Mouse (Mus musculus): Measurements from ENCODE around the gene Sgca.

Gene Sgca

GRCm38 (mm10) chr11:94944295-94944694, 31.8 kb downstream of the Sgca start:
- DNase-seq (ENCODE audit: low read depth, low spot score), result no peak

DNA sequence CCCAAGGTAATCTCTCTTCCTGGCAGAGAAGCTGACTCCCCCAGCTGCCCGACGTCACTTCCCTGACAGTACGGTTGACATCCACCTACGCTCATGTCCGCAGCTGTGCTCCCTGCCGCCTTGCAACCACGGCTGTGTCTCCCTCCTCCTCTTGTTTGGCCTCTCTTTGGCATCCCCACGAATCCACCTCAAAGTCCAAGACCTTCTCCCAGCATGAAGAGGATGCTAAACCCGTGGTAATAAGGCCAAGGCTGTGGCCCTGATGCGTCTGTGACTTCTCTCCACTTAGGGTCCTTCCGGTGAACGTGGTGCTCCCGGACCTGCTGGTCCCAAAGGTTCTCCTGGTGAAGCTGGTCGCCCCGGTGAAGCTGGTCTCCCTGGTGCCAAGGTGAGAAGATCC, 33.1 kb downstream of the Sgca start:
- DNase-seq (ENCODE audit: low read depth, low spot score), result no peak

- no peak for DNase-seq (ENCODE audit: low read depth, low spot score)
Measured at GRCm38 (mm10) chr11:94942282-94943023, 33.7 kb downstream of the Sgca start.

DNA sequence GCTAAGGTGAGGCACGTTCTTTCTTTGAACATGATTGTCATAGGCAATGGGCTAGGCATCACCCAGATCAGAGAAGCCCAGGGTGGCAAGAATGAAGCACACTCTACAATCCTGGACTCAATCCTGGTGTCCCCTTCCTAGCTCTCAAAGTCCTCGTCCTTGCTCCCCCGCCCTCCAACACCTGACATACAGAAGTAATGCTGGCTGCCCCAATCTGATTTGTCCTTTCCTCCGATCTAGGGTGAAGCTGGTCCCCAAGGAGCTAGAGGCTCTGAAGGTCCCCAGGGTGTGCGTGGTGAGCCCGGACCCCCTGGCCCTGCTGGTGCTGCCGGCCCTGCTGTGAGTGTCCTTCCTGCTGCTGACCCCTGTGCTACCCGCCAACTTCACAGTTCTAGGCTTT, 34.4 kb downstream of the Sgca start:
- no peak for DNase-seq (ENCODE audit: low read depth, low spot score)

- DNase-seq (ENCODE audit: low read depth, low spot score), result no peak
Measured at GRCm38 (mm10) chr11:94941121-94941520, 35.0 kb downstream of the Sgca start.

GRCm38 (mm10) chr11:94939280-94939679, 36.8 kb downstream of the Sgca start:
- DNase-seq (ENCODE audit: low read depth, low spot score), result no peak

GRCm38 (mm10) chr11:94938296-94938695, 37.8 kb downstream of the Sgca start:
- DNase-seq (ENCODE audit: low read depth, low spot score), result no peak

DNA sequence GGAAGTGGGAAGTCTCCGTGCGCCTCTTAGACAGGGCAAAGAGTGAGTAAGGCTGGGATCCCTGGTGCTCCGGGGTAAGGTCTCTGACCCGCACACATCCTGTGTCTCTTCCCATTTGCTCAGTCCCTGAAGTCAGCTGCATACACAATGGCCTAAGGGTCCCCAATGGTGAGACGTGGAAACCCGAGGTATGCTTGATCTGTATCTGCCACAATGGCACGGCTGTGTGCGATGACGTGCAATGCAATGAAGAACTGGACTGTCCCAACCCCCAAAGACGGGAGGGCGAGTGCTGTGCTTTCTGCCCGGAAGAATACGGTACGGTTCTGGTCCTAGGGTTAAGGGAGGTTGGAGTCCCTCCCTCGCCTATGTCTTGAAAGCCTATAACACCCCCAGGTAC, 38.3 kb downstream of the Sgca start:
- DNase-seq (ENCODE audit: low read depth, low spot score), result no peak

DNA sequence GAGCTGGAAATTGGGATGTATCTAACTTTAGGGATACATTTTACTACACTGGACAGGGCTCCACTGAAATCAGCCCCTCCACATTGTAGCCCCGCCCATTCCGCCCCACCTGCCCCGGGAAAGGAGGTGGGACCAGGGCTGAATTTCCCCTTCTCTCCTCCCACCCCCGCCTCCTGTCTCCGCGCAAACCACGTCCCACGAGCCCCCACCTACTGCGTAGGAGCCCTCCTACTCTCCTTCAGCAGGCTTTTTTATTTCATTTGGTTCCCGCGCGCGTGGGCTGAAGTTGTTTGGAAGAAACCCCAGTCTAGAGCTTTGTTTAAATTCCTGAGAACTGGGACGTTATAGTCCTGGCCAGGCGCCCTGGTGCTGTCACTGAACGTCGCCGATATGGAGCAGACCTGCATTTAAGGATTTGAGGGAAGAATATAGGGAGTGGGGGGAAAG, 38.8 kb downstream of the Sgca start:
- no peak for DNase-seq (ENCODE audit: low read depth, low spot score)

DNA sequence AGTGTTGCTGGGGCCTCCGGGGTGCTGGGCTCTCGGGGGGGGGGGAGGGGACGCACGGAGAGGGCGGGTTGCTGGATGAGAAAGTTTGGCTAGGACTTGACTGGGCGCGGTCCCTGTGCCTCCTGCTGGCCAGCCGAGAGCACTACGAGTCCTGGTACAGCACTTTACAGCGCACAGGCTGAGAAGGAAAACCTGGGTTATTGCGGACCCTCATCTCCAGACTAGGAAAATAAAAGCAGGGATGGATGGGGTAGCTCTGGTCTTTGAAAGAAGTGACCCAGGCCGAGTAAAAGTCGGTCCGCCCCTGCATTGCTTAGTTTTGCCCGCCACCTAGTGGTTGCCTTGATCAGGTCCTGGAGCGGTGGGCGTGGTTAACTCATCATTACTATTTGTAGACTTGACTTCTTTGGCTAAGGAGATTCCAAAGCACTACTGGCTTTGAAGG, 39.3 kb downstream of the Sgca start:
- DNase-seq (ENCODE audit: low read depth, low spot score), result peak; percentile 51

DNA sequence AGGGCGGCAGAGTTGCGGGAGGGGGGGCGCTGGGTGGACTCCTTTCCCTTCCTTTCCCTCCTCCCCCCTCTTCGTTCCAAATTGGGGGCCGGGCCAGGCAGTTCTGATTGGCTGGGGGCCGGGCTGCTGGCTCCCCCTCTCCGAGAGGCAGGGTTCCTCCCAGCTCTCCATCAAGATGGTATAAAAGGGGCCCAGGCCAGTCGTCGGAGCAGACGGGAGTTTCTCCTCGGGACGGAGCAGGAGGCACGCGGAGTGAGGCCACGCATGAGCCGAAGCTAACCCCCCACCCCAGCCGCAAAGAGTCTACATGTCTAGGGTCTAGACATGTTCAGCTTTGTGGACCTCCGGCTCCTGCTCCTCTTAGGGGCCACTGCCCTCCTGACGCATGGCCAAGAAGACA, 40.1 kb downstream of the Sgca start, which contains the start of gene Col1a1:
TSS of gene Col1a1 (plus strand) at position 180 of the 400 bp plus-strand sequence.
- DNase-seq (ENCODE audit: low read depth, low spot score), result no peak

DNA sequence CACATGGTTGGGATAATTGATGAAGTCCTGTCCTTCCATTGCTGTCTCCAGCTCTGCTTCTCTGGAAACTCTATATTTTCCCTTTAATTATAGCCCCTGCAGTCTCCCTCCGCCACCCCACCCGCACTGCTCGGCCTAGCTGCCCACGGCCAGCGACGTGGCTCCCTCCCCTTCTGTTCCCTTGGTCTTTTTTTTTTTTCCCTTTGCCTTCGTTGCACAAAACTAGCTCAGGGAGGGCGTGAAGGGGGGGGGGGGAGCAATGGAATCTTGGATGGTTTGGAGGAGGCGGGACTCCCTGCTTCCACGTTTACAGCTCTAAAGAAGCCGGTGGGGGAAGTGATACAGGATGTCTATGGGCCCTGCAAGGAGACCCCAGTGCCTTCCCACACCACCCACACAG, 41.6 kb downstream of the Sgca start:
- no peak for DNase-seq (ENCODE audit: low read depth, low spot score)

GRCm38 (mm10) chr11:94933584-94933983, 42.5 kb downstream of the Sgca start:
- DNase-seq (ENCODE audit: low read depth, low spot score), result no peak

DNA sequence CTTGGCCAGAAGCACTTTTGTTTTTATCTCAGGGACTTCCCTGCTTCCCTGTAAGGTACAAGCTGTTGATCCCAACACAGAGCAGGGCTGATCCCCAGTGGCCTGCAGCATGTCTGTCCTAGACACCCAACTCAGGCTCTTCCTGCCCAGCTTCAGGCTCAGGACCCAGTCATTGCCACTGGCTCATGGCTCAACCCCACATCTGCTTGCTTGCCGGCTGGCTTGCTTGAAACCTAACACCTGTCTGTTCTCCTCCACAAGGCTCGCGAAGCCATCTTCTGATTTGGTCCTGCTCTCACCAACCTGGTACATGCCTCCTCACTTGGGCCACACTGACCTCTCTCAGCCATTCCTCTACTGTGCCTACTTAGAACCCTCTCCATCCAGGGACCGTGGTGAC, 46.0 kb downstream of the Sgca start:
- no peak for DNase-seq (ENCODE audit: low read depth, low spot score)

GRCm38 (mm10) chr11:94929599-94929998, 46.5 kb downstream of the Sgca start:
- DNase-seq (ENCODE audit: low read depth, low spot score), result no peak

DNA sequence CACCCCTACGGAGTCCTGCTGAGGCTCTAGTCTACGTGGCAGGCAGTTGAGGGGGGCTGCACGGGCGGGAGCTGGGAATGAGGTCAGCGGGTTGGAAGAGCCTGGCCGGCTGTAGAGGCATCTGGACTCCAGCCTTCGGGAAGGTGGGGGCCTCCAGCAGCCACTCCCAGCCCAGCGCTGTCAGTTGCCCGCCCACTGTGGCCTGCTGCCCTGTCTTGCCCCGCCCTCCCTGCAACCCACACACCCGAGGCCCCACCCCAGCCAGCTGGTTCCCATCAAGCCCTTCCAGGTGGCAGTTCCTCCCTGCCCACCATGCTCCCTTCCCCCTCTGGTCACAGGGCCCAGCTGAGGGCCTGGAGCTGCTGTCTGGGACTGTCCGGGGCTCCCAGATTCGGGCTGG, 47.3 kb downstream of the Sgca start:
- no peak for DNase-seq (ENCODE audit: low read depth, low spot score)

DNA sequence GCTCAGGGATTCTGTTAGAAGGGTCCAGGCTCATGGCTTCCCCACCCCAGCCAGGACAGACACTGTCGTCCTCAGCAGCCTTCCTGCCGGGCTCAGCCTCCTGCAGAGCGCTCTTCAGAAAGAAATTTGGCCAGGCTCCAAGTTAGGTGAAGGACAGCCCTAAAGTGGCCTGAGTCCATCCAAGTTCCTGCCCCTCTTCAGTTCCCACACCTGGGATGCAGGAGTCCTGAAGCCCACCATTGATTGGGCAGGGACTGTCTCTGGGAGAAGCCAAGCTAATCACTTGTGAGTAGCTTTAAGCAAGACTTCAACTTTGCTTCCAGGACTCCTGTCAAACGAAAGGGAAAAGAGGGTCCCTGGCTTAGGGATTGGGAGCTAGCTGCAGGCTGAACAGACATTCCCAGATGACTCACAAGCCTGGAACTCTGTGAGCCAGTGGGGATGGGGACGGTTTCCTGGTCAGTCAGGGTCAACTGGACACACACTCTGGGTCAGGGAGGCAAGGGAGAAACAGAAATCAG, 48.3 kb downstream of the Sgca start:
- no peak for DNase-seq (ENCODE audit: low read depth, low spot score)

GRCm38 (mm10) chr11:94926431-94926830, 49.7 kb downstream of the Sgca start:
- DNase-seq (ENCODE audit: low read depth, low spot score), result no peak

DNA sequence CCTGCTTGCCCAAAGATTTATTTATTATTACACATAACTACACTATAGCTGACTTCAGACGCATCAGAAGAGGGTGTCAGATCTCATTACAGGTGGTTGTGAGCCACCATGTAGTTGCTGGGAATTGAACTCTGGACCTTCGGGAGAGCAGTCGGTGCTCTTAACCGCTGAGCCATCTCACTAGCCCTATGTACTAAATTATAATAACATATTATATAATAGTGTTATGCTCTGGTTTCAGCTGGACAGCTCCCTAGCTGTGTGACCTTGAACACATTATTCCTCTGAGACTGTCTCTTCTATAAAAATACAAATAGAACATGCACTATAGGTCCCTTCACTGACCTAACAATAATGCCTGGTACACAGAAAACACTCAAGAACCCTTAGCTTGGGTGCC, 51.1 kb downstream of the Sgca start:
- no peak for DNase-seq (ENCODE audit: low read depth, low spot score)

GRCm38 (mm10) chr11:94920996-94921401, 55.1 kb downstream of the Sgca start:
- no peak for DNase-seq (ENCODE audit: low read depth, low spot score)

DNA sequence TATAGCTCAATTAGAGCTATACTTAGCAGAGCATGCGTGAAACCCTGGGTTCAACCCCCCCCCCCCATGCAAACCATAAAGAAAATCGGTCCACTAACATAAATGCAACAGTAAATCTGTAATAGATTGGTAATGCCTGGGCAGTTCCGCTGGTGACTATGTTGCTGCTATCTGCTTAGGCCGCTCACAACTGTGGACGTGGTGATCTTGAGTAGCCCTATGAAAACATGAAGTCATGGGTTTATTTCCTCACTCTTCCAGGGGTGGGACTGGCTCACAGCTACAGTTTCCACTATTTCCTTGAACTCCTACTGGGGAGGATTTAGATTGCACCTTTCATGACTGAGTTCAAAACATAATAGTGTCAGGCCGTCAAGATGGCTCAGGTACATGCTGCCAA, 58.4 kb downstream of the Sgca start:
- no peak for DNase-seq (ENCODE audit: low read depth, low spot score)

GRCm38 (mm10) chr11:94916477-94916876, 59.6 kb downstream of the Sgca start:
- DNase-seq (ENCODE audit: low read depth, low spot score), result no peak

- no peak for DNase-seq (ENCODE audit: low read depth, low spot score)
Measured at GRCm38 (mm10) chr11:94915675-94916403, 60.3 kb downstream of the Sgca start.
